In genomic region chr12:108702185-108702584, GRCm38 (mm10) we compare ENCODE assay signal across 7 mouse cellular contexts. TPM values are rescaled to one million over a fixed set of nuclear protein-coding genes. Genes with fewer than 3 reads are reported as not detected.
DNase-seq lines count a peak whose midpoint lies in the region; ATAC-seq and TF ChIP-seq lines count a peak whose summit lies in the region.

Gene Degs2 (minus strand): TSS chr12:108702315.

- no peak for TF ChIP-seq EP300 in liver, postnatal 0 days (IDR thresholded peaks at IDR 0.05; ENCODE audit: low read depth)

- peaks cover 19% of the 10 kb centered on the region for H3K27me3 ChIP-seq in intestine, embryonic 15.5 days (replicated peaks)
- peaks cover 21% of the 10 kb centered on the region for H3K27me3 ChIP-seq in liver, postnatal 0 days (ENCODE audit: insufficient read depth, low read length)
- peaks cover 20% of the 10 kb centered on the region for H3K27me3 ChIP-seq in stomach, embryonic 15.5 days (replicated peaks)

- peak within 1 kb of the TSS; percentile 62 to 64 for H3K4me3 ChIP-seq in ES-E14 (ENCODE audit: insufficient read depth in 1 of 2, low read depth in 1 of 2, low read length in 2 of 2, poor library complexity in 1 of 2, severe bottlenecking in 1 of 2)
- peak within 1 kb of the TSS; percentile 47 for H3K4me3 ChIP-seq in intestine, embryonic 15.5 days (replicated peaks)
- no peak within 1 kb of the TSS for H3K4me3 ChIP-seq in liver, postnatal 0 days (ENCODE audit: low read depth, low read length)
- peak within 1 kb of the TSS; percentile 36 for H3K4me3 ChIP-seq in stomach, embryonic 15.5 days (replicated peaks)

- no peaks in the 10 kb centered on the region for H3K9me3 ChIP-seq in ES-E14 (ENCODE audit: control insufficient read depth, insufficient read depth, low read depth, low read length)
- H3K9me3 ChIP-seq in intestine, embryonic 15.5 days, result no peaks in the 10 kb centered on the region
- H3K9me3 ChIP-seq in liver, postnatal 0 days (ENCODE audit: low read length), result no peaks in the 10 kb centered on the region
- H3K9me3 ChIP-seq in stomach, embryonic 15.5 days, result no peaks in the 10 kb centered on the region

- 0 out of 2 replicates have a peak, but pooled peaks have one; percentile 14 for TF ChIP-seq CTCF in liver, postnatal 0 days (IDR thresholded peaks at IDR 0.05; ENCODE audit: low read depth)

- under 1% methylated on average over 32 of the region's 32 CpGs for WGBS in intestine, embryonic 15.5 days
- WGBS in liver, postnatal 0 days (ENCODE audit: insufficient replicate concordance), result 3% methylated on average over 32 of the region's 32 CpGs
- WGBS in stomach, embryonic 15.5 days, result 2% methylated on average over 32 of the region's 32 CpGs

- H3K4me1 ChIP-seq in ES-E14 (ENCODE audit: control insufficient read depth in 2 of 2, insufficient read depth in 2 of 2, low read length in 2 of 2, poor library complexity in 1 of 2), result no peaks in the 10 kb centered on the region
- H3K4me1 ChIP-seq in intestine, embryonic 15.5 days (replicated peaks), result 0 out of 2 replicates have a peak, but pooled peaks cover 4% of the 10 kb centered on the region
- H3K4me1 ChIP-seq in liver, postnatal 0 days (ENCODE audit: insufficient read depth), result peaks cover 5% of the 10 kb centered on the region; the same call in 1 of the 2 replicates
- peaks cover 12% of the 10 kb centered on the region; the same call in 1 of the 2 replicates for H3K4me1 ChIP-seq in stomach, embryonic 15.5 days

- H3K9ac ChIP-seq in ES-E14 (ENCODE audit: insufficient read depth, low read depth, low read length, poor library complexity, severe bottlenecking), result 0 out of 2 replicates have a peak within 1 kb of the TSS, but pooled peaks have one; percentile 7
- peak within 1 kb of the TSS; percentile 49 for H3K9ac ChIP-seq in intestine, embryonic 15.5 days
- no peak within 1 kb of the TSS for H3K9ac ChIP-seq in liver, postnatal 0 days (replicated peaks)
- 0 out of 2 replicates have a peak within 1 kb of the TSS, but pooled peaks have one; percentile 2 for H3K9ac ChIP-seq in stomach, embryonic 15.5 days

- in situ Hi-C loops in ES-E14 (cut with MboI; ENCODE audit: low sequenced_read_pairs in 2 of 2, unreplicated experiment in 2 of 2), result no loop called here

- DNase-seq in ES-E14 (ENCODE audit: low read depth, low spot score), result no peak
- peak; percentile 38 for DNase-seq in embryo, embryonic 10 days (ENCODE audit: low spot score)
- DNase-seq in liver, postnatal 0 days, result no peak
- no peak for DNase-seq in spleen, adult 12 weeks (ENCODE audit: low spot score)
- DNase-seq in right cerebral cortex, postnatal 4 days, result no peak

- H3K27ac ChIP-seq in ES-E14 (ENCODE audit: insufficient read depth, low read depth, low read length, poor library complexity, severe bottlenecking), result no peak within 1 kb of the TSS
- peak within 1 kb of the TSS; percentile 56; the same call in 1 of the 2 replicates for H3K27ac ChIP-seq in intestine, embryonic 15.5 days
- no peak within 1 kb of the TSS for H3K27ac ChIP-seq in liver, postnatal 0 days (ENCODE audit: low read depth)
- peak within 1 kb of the TSS; percentile 21 for H3K27ac ChIP-seq in stomach, embryonic 15.5 days

- peak; percentile 80 for ATAC-seq in intestine, embryonic 15.5 days
- no peak; the same call in 1 of the 2 replicates for ATAC-seq in liver, postnatal 0 days
- peak; percentile 81 for ATAC-seq in stomach, embryonic 15.5 days (ENCODE audit: insufficient read depth, low FRiP score, low read depth)

- H3K4me2 ChIP-seq in intestine, embryonic 15.5 days (replicated peaks), result peak within 1 kb of the TSS; percentile 61
- H3K4me2 ChIP-seq in liver, postnatal 0 days (ENCODE audit: low read depth, low read length), result peak within 1 kb of the TSS; percentile 45
- peak within 1 kb of the TSS; percentile 56 for H3K4me2 ChIP-seq in stomach, embryonic 15.5 days

- no peaks in the 10 kb centered on the region for H3K36me3 ChIP-seq in ES-E14 (ENCODE audit: control insufficient read depth, insufficient read depth, low read length, poor library complexity, severe bottlenecking)
- no peaks in the 10 kb centered on the region for H3K36me3 ChIP-seq in intestine, embryonic 15.5 days
- no peaks in the 10 kb centered on the region for H3K36me3 ChIP-seq in liver, postnatal 0 days (replicated peaks; ENCODE audit: insufficient read depth, low read length)
- no peaks in the 10 kb centered on the region for H3K36me3 ChIP-seq in stomach, embryonic 15.5 days

TF ChIP-seq in ES-E14, 5 proteins besides CTCF, POLR2A, EP300 and RAD21:
- no peak for TF ChIP-seq ZC3H11A (IDR thresholded peaks at IDR 0.05; ENCODE audit: borderline replicate concordance, low read depth, low read length)
- TF ChIP-seq CHD2 (IDR thresholded peaks at IDR 0.05; ENCODE audit: low read depth, low read length), result no peak
- no peak for TF ChIP-seq ZNF384 (IDR thresholded peaks at IDR 0.05; ENCODE audit: low read depth, low read length)
- no peak for TF ChIP-seq HCFC1 (IDR thresholded peaks at IDR 0.05; ENCODE audit: borderline replicate concordance, insufficient read depth, low read length)
- TF ChIP-seq MAFK (IDR thresholded peaks at IDR 0.05; ENCODE audit: insufficient read depth, low read depth, low read length), result no peak

RNA-seq across cellular contexts. Expression of gene Degs2, which starts in this region (rescaled TPM):
- total RNA-seq in ES-E14 (2012; rRNA removed), result 0.42 and 0.49 TPM in 2 replicates
- 88.3 and 109 TPM in 2 replicates for polyA plus RNA-seq in intestine, embryonic 15.5 days (2015; fragmentation: Nextera tagmentation; extraction: Ambion mirVana)
- 0.13 TPM in 2 replicates for polyA plus RNA-seq in liver, postnatal 0 days (2015; fragmentation: Nextera tagmentation; extraction: Ambion mirVana)
- 35.2 and 37.4 TPM in 2 replicates for polyA plus RNA-seq in stomach, embryonic 15.5 days (2015; fragmentation: Nextera tagmentation; extraction: Ambion mirVana)

Comparison
In these comparisons a context has a peak if more than half of its experiments do, and no peak if none do; other contexts are left out.
1. RNA of gene Degs2 (polyA plus RNA-seq): 88.3 to 109 TPM in intestine, embryonic 15.5 days and 35.2 to 37.4 TPM in stomach, embryonic 15.5 days; 0.13 TPM in liver, postnatal 0 days; every median in the first group is over 10 times any median in the second.
2. H3K27ac ChIP-seq: peak in intestine, embryonic 15.5 days (single experiment) and stomach, embryonic 15.5 days (single experiment); none in ES-E14 (single experiment) and liver, postnatal 0 days (single experiment).
3. Peak in every context shown above with its lines, with median percentiles within 50 percentile points of each other: H3K4me2 ChIP-seq.